Comparison of ENCODE assay signal across 8 mouse cellular contexts in the genomic region with DNA sequence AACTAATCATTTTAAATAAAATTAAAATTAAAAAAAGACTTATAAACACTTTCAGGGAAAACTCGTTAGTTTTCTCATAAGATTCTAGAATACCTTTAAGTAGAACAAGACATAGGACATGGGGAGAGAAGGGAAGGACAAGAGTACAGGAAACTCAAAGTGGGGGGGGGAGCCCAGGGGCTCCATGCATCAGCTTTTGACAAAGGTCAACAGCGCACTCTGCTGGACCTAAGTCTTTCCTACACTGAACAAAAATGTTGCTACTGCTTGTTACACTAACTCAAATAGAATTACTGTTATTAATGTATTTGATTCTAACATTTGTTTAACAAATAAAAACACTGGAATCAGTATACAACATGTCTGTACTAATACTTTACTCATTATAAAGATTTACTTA. TPM values are rescaled to one million over a fixed set of nuclear protein-coding genes. Genes with fewer than 3 reads are reported as not detected.
DNase-seq lines count a peak whose midpoint lies in the region.

No protein-coding gene starts in this region.

- no peaks in the 10 kb centered on the region for H3K4me1 ChIP-seq in heart, embryonic 10.5 days

- H3K9me3 ChIP-seq in heart, embryonic 10.5 days = no peaks in the 10 kb centered on the region

- no peak overlapping the region for H3K4me3 ChIP-seq in heart, embryonic 10.5 days

- WGBS in heart, embryonic 10.5 days = 48% methylated on average over 2 of the region's 2 CpGs

- DNase-seq in heart, adult 8-10 months (ENCODE audit: low spot score) = peak; percentile 45
- DNase-seq in heart, embryonic 10.5 days (ENCODE audit: low spot score) = no peak
- DNase-seq in MEL-GATA-1-ER (ENCODE audit: extremely low read depth, low read depth) = peak; percentile 6
- peak; percentile 77 for DNase-seq in cerebellum, postnatal 10 days
- DNase-seq in heart, postnatal 10 days = peak; percentile 66 to 82
- DNase-seq in left cerebral cortex, postnatal 25 days (ENCODE audit: low spot score in 2 of 2) = peak; percentile 28 to 35
- DNase-seq in retina, embryonic 14.5 days (ENCODE audit: low spot score) = peak; percentile 81
- peak; percentile 48 for DNase-seq in urinary bladder, postnatal 14 days (ENCODE audit: low spot score)

- H3K27ac ChIP-seq in heart, embryonic 10.5 days = no peak overlapping the region

- no peaks in the 10 kb centered on the region for H3K27me3 ChIP-seq in heart, embryonic 10.5 days (ENCODE audit: insufficient read depth, poor library complexity, severe bottlenecking)

- intact Hi-C loops in heart, postnatal 10 days (cut with DNase I) = loop anchor here (2.0 to 10.0 kb wide), 5 partner anchors 107 to 789 kb away; no protein-coding TSS in a partner anchor
- intact Hi-C loops in left cerebral cortex, postnatal 25 days (cut with DNase I) = loop anchor here (5.0 kb wide), 4 partner anchors 107 to 792 kb away; no protein-coding TSS in a partner anchor

- no peaks in the 10 kb centered on the region for H3K36me3 ChIP-seq in heart, embryonic 10.5 days

RNA-seq across cellular contexts. Expression of a gene that starts 26.8 kb away (rescaled TPM):
- under 1 TPM; 0.16 to 0.37 (median 0.28) TPM for total RNA-seq in heart, adult 8-10 months (2022)
- polyA plus RNA-seq in heart, embryonic 10.5 days (2016; fragmentation: Nextera tagmentation; extraction: Ambion mirVana) = 7.5 and 7.7 TPM in 2 replicates
- 1 to 10 TPM; 2.4 to 2.9 TPM for total RNA-seq in heart, postnatal 10 days (2021)
- under 1 TPM; 0.18 to 0.23 TPM for total RNA-seq in left cerebral cortex, postnatal 25 days (2021)
